Mouse (Mus musculus): ENCODE measurements around the gene Gm21876. TPM values are rescaled to one million over a fixed set of nuclear protein-coding genes. Genes with fewer than 3 reads are reported as not detected.
"Not testable (repeated sequence)": the region's sequence is repeated elsewhere in the genome, so short reads cannot be mapped to it uniquely, and the experiment has no call there.

Gm21876 gene
- not detected in 2 replicates for polyA plus RNA-seq (2015; fragmentation: Nextera tagmentation; extraction: Ambion mirVana)

DNA sequence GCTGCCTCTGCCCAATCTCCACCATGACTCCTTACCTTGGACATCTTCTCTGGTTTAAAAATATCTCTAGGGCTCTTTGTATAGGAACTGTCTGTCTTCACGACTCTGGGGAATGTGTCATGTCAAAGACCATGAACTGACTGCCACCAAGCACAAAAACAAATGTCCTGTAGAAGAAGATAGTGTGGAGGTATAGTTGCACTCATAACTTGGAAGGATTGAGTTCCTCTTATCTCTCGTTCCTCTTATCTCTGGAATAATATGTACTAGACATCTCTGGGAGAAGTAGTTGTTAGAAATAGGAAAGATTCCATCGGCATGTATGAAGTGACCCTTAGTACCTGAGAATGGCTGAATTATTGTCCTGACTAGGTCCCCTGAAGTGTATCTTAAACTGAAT, at the start of gene Gm21876:
TSS of gene Gm21876 (minus strand) at position 101 of the 400 bp plus-strand sequence.
- no peak within 1 kb of the TSS for H3K27ac ChIP-seq (ENCODE audit: low read length)
- H3K27me3 ChIP-seq (ENCODE audit: insufficient read depth, low read length): no peaks in the 10 kb centered on the region
- no peaks in the 10 kb centered on the region for H3K4me1 ChIP-seq (ENCODE audit: insufficient read depth, low read length)
- no peak for ATAC-seq (ENCODE audit: low FRiP score, low TSS enrichment)
- 69% methylated on average over 3 of the region's 3 CpGs for WGBS
- H3K4me2 ChIP-seq (replicated peaks; ENCODE audit: low read depth, low read length): no peak within 1 kb of the TSS
- H3K9ac ChIP-seq (replicated peaks; ENCODE audit: low read length): no peak within 1 kb of the TSS
- no peaks in the 10 kb centered on the region for H3K9me3 ChIP-seq (ENCODE audit: low read length)
- no peaks in the 10 kb centered on the region for H3K36me3 ChIP-seq (ENCODE audit: insufficient read depth, low read length)
- H3K4me3 ChIP-seq (ENCODE audit: low read length): no peak within 1 kb of the TSS

DNA sequence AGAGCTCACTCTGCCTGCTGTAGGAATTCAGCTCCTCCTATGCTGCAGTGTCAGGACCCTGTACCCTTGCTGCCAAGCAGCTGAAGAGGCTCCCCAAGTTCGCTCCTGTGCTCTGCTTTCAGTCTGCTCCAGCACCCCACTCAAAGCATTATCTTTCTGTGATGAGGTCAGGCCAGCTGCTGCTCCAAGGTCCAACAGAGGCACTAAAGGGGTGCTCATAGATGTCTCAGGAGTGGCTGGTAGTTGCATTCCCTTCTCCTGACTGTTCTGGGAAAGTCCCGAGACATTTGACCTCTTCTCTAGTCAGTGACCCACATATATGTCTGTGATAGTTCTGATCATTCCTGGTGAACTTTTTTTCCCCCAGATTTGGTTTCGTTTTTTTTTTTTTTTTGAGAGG, 45.0 kb upstream of the Gm21876 start:
- Histone ChIP-seq H3K9me3 (ENCODE audit: low read length) (no peaks in the 10 kb centered on the region), H3K27me3 (ENCODE audit: insufficient read depth, low read length) (no peaks in the 10 kb centered on the region), H3K4me2 (replicated peaks; ENCODE audit: low read depth, low read length) (no peak overlapping the region), H3K36me3 (ENCODE audit: insufficient read depth, low read length) (no peaks in the 10 kb centered on the region), H3K4me3 (ENCODE audit: low read length) (no peak overlapping the region), H3K4me1 (ENCODE audit: insufficient read depth, low read length) (no peaks in the 10 kb centered on the region), H3K9ac (replicated peaks; ENCODE audit: low read length) (no peak overlapping the region), H3K27ac (ENCODE audit: low read length) (no peak overlapping the region)
- ATAC-seq (ENCODE audit: low FRiP score, low TSS enrichment): no peak
- 54% methylated on average over 3 of the region's 3 CpGs for WGBS

DNA sequence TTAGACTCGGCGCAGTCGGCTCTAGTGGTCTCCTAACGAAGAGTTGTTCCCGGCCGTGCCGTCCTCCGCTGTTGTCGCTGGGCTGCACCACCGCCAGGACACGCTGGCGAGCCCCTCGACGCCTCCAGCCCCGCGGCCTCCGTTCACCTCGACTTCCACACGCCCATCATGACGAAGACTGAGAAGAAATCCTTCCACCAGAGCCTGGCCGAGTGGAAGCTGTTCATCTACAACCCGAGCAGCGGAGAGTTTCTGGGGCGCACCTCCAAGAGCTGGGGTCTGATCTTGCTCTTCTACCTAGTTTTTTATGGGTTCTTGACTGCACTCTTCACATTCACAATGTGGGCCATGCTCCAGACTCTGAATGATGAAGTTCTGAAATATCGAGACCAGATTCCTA, 28.8 kb downstream of the Gm21876 start:
- H3K4me1 ChIP-seq (ENCODE audit: insufficient read depth, low read length); H3K9me3 ChIP-seq (ENCODE audit: low read length); H3K27ac ChIP-seq (ENCODE audit: low read length); H3K4me3 ChIP-seq (ENCODE audit: low read length); H3K36me3 ChIP-seq (ENCODE audit: insufficient read depth, low read length); H3K4me2 ChIP-seq (replicated peaks; ENCODE audit: low read depth, low read length); H3K27me3 ChIP-seq (ENCODE audit: insufficient read depth, low read length); ATAC-seq (ENCODE audit: low FRiP score, low TSS enrichment); H3K9ac ChIP-seq (replicated peaks; ENCODE audit: low read length): not testable (repeated sequence)
- 95% methylated on average over 22 of the region's 25 CpGs for WGBS

Other genes with a start within 250 kb of the Gm21876 start
- 6.7 and 8.2 TPM in 2 replicates for gene Cfp, start 244.1 kb downstream of the Gm21876 start, polyA plus RNA-seq (2015; fragmentation: Nextera tagmentation; extraction: Ambion mirVana)
- gene Elk1, start 225.0 kb downstream of the Gm21876 start, polyA plus RNA-seq (2015; fragmentation: Nextera tagmentation; extraction: Ambion mirVana): 13.6 and 17.1 TPM in 2 replicates
- 58.0 and 58.7 TPM in 2 replicates for gene Uxt, start 213.6 kb downstream of the Gm21876 start, polyA plus RNA-seq (2015; fragmentation: Nextera tagmentation; extraction: Ambion mirVana)
- 4.9 and 5.9 TPM in 2 replicates for gene Zfp182, start 113.3 kb downstream of the Gm21876 start, polyA plus RNA-seq (2015; fragmentation: Nextera tagmentation; extraction: Ambion mirVana)
- gene Spaca5, start 107.2 kb downstream of the Gm21876 start, polyA plus RNA-seq (2015; fragmentation: Nextera tagmentation; extraction: Ambion mirVana): not detected in 2 replicates
- 1.5 and 2.0 TPM in 2 replicates for gene Zfp300, start 86.1 kb downstream of the Gm21876 start, polyA plus RNA-seq (2015; fragmentation: Nextera tagmentation; extraction: Ambion mirVana)
- not detected in 2 replicates for gene Ssxa1, start 59.8 kb downstream of the Gm21876 start, polyA plus RNA-seq (2015; fragmentation: Nextera tagmentation; extraction: Ambion mirVana)